Mouse (Mus musculus): ENCODE data around the gene Gm20388. TPM values are rescaled to one million over a fixed set of nuclear protein-coding genes. Genes with fewer than 3 reads are reported as not detected.
A peak's percentile ranks its signal among the peaks of the same experiment; 100 is the strongest.

Gm20388 gene
- polyA plus RNA-seq, 1 experiment from 2014 or later: not detected

GRCm38 (mm10) chr8:122281317-122282034 lies 2370.8 kb downstream of the Gm20388 start:
- H3K27ac ChIP-seq: peak overlapping the region; percentile 90
- no peaks in the 10 kb centered on the region for H3K36me3 ChIP-seq
- H3K9me3 ChIP-seq (replicated peaks): no peaks in the 10 kb centered on the region
- H3K4me2 ChIP-seq: peak overlapping the region; percentile 97
- peak overlapping the region; percentile 41 for H3K9ac ChIP-seq
- peaks cover 48% of the 10 kb centered on the region for H3K4me1 ChIP-seq (replicated peaks)
- peak; percentile 91 for ATAC-seq (replicated peaks; ENCODE audit: insufficient number of reproducible peaks, insufficient read depth, low FRiP score, low read depth)
- H3K4me3 ChIP-seq: peak overlapping the region; percentile 94
- 0 out of 2 replicates have a peak, but pooled peaks cover 3% of the 10 kb centered on the region for H3K27me3 ChIP-seq
- under 1% methylated on average over 47 of the region's 47 CpGs for WGBS

- H3K4me3 ChIP-seq: peak within 1 kb of the TSS; percentile 94
- peaks cover 54% of the 10 kb centered on the region for H3K4me1 ChIP-seq (replicated peaks)
- H3K27ac ChIP-seq: peak within 1 kb of the TSS; percentile 90
- peak within 1 kb of the TSS; percentile 97 for H3K4me2 ChIP-seq
- H3K9ac ChIP-seq: peak within 1 kb of the TSS; percentile 91
- WGBS: 0% methylated on average over 46 of the region's 60 CpGs
- no peaks in the 10 kb centered on the region for H3K36me3 ChIP-seq
- H3K9me3 ChIP-seq (replicated peaks): no peaks in the 10 kb centered on the region
- ATAC-seq (replicated peaks; ENCODE audit: insufficient number of reproducible peaks, insufficient read depth, low FRiP score, low read depth): no peak
- no peaks in the 10 kb centered on the region for H3K27me3 ChIP-seq
Observed at GRCm38 (mm10) chr8:122282035-122282358, 2371.4 kb downstream of the Gm20388 start, which contains the start of gene Zfpm1. Gene Zfpm1, plus strand, starts transcription at chr8:122282141.

GRCm38 (mm10) chr8:122282501-122283355 lies 2372.1 kb downstream of the Gm20388 start:
- Histone ChIP-seq H3K4me1 (replicated peaks) (peaks cover 61% of the 10 kb centered on the region), H3K4me2 (peak overlapping the region; percentile 97), H3K36me3 (no peaks in the 10 kb centered on the region), H3K4me3 (peak overlapping the region; percentile 94), H3K27me3 (no peaks in the 10 kb centered on the region), H3K27ac (peak overlapping the region; percentile 90), H3K9ac (peak overlapping the region; percentile 91), H3K9me3 (replicated peaks) (no peaks in the 10 kb centered on the region)
- no peak for ATAC-seq (replicated peaks; ENCODE audit: insufficient number of reproducible peaks, insufficient read depth, low FRiP score, low read depth)
- 0% methylated on average over 70 of the region's 70 CpGs for WGBS

GRCm38 (mm10) chr8:122283356-122284202 lies 2372.9 kb downstream of the Gm20388 start:
- Histone ChIP-seq H3K36me3 (no peaks in the 10 kb centered on the region), H3K27ac (peak overlapping the region; percentile 90), H3K27me3 (no peaks in the 10 kb centered on the region), H3K9me3 (replicated peaks) (no peaks in the 10 kb centered on the region), H3K4me3 (peak overlapping the region; percentile 94), H3K4me1 (replicated peaks) (peaks cover 69% of the 10 kb centered on the region), H3K9ac (peak overlapping the region; percentile 91), H3K4me2 (peak overlapping the region; percentile 97)
- under 1% methylated on average over 36 of the region's 37 CpGs for WGBS
- ATAC-seq (replicated peaks; ENCODE audit: insufficient number of reproducible peaks, insufficient read depth, low FRiP score, low read depth): no peak

- H3K4me1 ChIP-seq (replicated peaks): peaks cover 76% of the 10 kb centered on the region
- H3K27me3 ChIP-seq: no peaks in the 10 kb centered on the region
- H3K4me2 ChIP-seq: peak overlapping the region; percentile 97
- H3K27ac ChIP-seq: peak overlapping the region; percentile 90
- no peaks in the 10 kb centered on the region for H3K9me3 ChIP-seq (replicated peaks)
- WGBS: 4% methylated on average over 33 of the region's 33 CpGs
- H3K4me3 ChIP-seq: peak overlapping the region; percentile 94
- no peak for ATAC-seq (replicated peaks; ENCODE audit: insufficient number of reproducible peaks, insufficient read depth, low FRiP score, low read depth)
- H3K9ac ChIP-seq: peak overlapping the region; percentile 91
- no peaks in the 10 kb centered on the region for H3K36me3 ChIP-seq
Observed at GRCm38 (mm10) chr8:122284203-122284658, 2373.6 kb downstream of the Gm20388 start.

- Histone ChIP-seq H3K27ac (peak overlapping the region; percentile 90), H3K36me3 (no peaks in the 10 kb centered on the region), H3K9me3 (replicated peaks) (no peaks in the 10 kb centered on the region), H3K9ac (peak overlapping the region; percentile 91), H3K27me3 (no peaks in the 10 kb centered on the region), H3K4me2 (peak overlapping the region; percentile 97), H3K4me3 (peak overlapping the region; percentile 94), H3K4me1 (replicated peaks) (peaks cover 81% of the 10 kb centered on the region)
- WGBS: 15% methylated on average over 21 of the region's 21 CpGs
- ATAC-seq (replicated peaks; ENCODE audit: insufficient number of reproducible peaks, insufficient read depth, low FRiP score, low read depth): no peak
Observed at GRCm38 (mm10) chr8:122284659-122285261, 2374.1 kb downstream of the Gm20388 start.

GRCm38 (mm10) chr8:122285727-122286126 lies 2375.1 kb downstream of the Gm20388 start:
- no peak overlapping the region for H3K4me3 ChIP-seq
- no peaks in the 10 kb centered on the region for H3K36me3 ChIP-seq
- WGBS: 64% methylated on average over 6 of the region's 6 CpGs
- no peak for ATAC-seq (replicated peaks; ENCODE audit: insufficient number of reproducible peaks, insufficient read depth, low FRiP score, low read depth)
- H3K4me2 ChIP-seq: peak overlapping the region; percentile 97
- H3K4me1 ChIP-seq (replicated peaks): peaks cover 85% of the 10 kb centered on the region
- H3K9ac ChIP-seq: no peak overlapping the region
- peak overlapping the region; percentile 90; the same call in 1 of the 2 replicates for H3K27ac ChIP-seq
- no peaks in the 10 kb centered on the region for H3K27me3 ChIP-seq
- H3K9me3 ChIP-seq (replicated peaks): no peaks in the 10 kb centered on the region

- Histone ChIP-seq H3K4me1 (replicated peaks) (peaks cover 91% of the 10 kb centered on the region), H3K9me3 (replicated peaks) (no peaks in the 10 kb centered on the region), H3K36me3 (no peaks in the 10 kb centered on the region), H3K4me3 (no peak overlapping the region), H3K27me3 (no peaks in the 10 kb centered on the region), H3K9ac (no peak overlapping the region), H3K4me2 (0 out of 2 replicates have a peak overlapping the region, but pooled peaks have one; percentile 0), H3K27ac (no peak overlapping the region)
- ATAC-seq (replicated peaks; ENCODE audit: insufficient number of reproducible peaks, insufficient read depth, low FRiP score, low read depth): no peak
- WGBS: 32% methylated on average over 10 of the region's 10 CpGs
Observed at GRCm38 (mm10) chr8:122286899-122287298, 2376.3 kb downstream of the Gm20388 start.

- Histone ChIP-seq H3K4me3 (no peak overlapping the region), H3K36me3 (no peaks in the 10 kb centered on the region), H3K27ac (no peak overlapping the region), H3K4me1 (replicated peaks) (peaks cover 100% of the 10 kb centered on the region), H3K9ac (no peak overlapping the region), H3K4me2 (no peak overlapping the region), H3K9me3 (replicated peaks) (no peaks in the 10 kb centered on the region), H3K27me3 (no peaks in the 10 kb centered on the region)
- ATAC-seq (replicated peaks; ENCODE audit: insufficient number of reproducible peaks, insufficient read depth, low FRiP score, low read depth): no peak
- WGBS: 75% methylated on average over 8 of the region's 8 CpGs
Observed at GRCm38 (mm10) chr8:122287742-122288141, 2377.1 kb downstream of the Gm20388 start.

GRCm38 (mm10) chr8:122288344-122288743 lies 2377.7 kb downstream of the Gm20388 start:
- Histone ChIP-seq H3K27ac (no peak overlapping the region), H3K4me1 (replicated peaks) (peaks cover 99% of the 10 kb centered on the region), H3K9ac (no peak overlapping the region), H3K9me3 (replicated peaks) (no peaks in the 10 kb centered on the region), H3K27me3 (no peaks in the 10 kb centered on the region), H3K4me3 (no peak overlapping the region), H3K4me2 (no peak overlapping the region), H3K36me3 (no peaks in the 10 kb centered on the region)
- 66% methylated on average over 3 of the region's 3 CpGs for WGBS
- ATAC-seq (replicated peaks; ENCODE audit: insufficient number of reproducible peaks, insufficient read depth, low FRiP score, low read depth): no peak
